Mouse (Mus musculus): Measurements from ENCODE around the gene Dnajc10.

Gene Dnajc10

DNA sequence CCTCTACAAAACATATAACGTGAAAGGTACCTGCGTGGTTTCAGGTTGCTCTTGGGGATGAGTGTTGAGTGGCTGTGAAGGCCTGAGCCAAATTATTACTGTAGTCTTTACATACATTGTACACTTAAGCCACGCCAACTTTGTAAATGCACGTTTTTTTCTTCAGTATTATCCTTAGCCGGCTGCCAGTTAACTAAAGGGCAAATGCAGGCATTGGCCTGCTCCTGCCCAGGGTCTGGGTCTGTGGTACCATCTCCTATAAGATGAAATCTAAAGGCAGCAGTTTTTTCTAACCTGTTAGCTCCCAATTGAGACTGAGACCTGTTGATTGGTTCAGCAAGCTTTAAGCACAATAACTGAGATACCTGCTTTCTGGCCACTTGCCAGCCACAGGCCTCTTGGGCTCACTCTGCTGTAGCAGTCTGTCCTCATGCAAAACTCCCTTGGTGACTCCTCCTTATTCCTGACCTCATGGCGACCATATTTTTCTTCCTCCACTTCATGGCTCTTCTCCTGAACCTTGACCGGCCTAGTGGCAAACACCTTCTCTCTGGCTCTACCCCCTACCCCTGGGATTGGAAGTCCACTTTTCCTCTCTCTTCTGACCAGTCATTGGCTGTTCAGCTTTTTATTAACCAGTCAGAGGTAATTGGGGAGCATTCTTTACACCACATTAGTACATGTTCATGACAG lies 13.8 kb downstream of the Dnajc10 start:
- no peak for DNase-seq (ENCODE audit: extremely low read depth, low read depth)

DNA sequence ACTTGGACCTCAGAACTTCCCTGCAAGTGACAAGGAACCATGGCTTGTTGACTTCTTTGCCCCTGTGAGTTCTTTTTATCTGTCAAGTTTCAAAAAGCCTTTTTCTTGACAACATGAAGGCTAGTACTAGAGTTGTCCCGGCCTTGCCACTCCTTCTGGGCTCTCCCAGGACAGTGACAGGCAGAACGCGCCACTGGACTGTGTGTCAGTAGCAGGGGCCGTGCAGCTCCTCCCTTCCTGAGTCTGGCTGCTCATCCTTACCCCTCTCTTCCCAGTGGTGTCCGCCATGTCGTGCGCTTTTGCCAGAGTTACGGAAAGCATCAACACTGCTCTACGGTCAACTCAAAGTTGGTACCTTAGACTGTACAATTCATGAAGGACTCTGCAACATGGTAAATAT lies 25.3 kb downstream of the Dnajc10 start:
- no peak for DNase-seq (ENCODE audit: extremely low read depth, low read depth)

DNA sequence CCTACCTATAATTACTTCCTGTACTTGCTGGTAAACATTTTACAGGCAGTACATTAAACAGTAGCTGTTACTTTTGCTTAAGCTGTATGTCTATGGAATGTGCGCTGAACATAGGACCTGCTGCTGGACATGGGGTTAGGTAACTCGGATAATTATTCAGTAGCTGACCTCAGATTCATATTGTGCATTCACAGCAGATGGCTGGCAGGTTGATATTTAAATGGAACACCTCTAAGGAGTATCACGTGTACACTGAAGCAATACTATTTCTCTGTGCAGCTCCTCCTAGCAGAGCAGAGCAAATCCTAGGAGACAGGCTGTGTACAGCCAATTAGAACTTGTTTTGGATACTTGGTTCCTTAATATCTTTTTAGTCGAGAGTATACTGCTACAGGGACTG lies 39.3 kb downstream of the Dnajc10 start:
- DNase-seq (ENCODE audit: extremely low read depth, low read depth) = no peak

DNA sequence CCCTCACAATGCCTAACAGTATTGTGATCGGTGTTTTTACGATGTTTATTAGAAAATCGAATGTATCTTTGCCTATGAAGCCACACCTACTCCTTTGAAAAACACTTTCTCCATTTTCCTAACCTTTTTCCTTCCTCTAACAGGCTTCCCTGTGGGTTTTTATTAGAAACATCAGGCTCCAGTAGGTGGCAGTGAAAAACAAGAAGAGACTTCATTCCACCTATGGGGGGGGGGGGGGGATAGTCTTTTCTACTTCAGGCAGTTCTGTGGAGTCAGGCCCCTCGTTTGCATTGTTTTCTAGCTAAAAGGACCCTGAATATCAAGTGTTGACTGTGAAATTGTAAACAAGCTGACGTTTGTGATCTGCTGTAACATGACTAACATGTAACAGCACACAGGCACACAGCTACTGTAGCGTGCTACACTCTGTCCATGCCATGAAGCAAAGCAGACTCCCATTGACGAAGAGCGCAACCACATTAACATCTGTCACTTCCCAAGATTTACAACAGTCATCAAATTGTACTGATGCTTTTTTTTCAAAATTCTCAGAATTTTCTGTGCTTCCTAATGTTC lies 41.5 kb downstream of the Dnajc10 start:
- no peak for DNase-seq (ENCODE audit: extremely low read depth, low read depth)

DNA sequence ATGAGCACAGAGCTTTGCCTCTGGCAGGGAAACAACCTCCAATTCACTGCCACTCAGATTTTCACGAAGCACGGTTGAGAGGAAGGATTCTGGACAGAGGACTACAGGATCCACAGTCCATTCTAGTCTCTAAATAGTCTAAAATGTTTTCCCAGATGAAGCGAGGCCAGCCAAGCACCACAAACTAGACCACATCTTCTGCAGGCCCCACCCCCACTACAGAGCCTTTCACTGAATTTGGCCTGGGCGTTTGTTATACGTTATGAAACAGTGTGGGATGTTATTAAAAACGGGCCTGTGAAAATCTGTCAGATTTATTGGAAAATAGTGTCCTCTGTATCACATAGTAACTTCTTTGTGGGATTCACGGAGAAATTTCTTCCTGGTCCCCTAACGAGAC lies 56.2 kb downstream of the Dnajc10 start:
- no peak for DNase-seq (ENCODE audit: extremely low read depth, low read depth)

DNA sequence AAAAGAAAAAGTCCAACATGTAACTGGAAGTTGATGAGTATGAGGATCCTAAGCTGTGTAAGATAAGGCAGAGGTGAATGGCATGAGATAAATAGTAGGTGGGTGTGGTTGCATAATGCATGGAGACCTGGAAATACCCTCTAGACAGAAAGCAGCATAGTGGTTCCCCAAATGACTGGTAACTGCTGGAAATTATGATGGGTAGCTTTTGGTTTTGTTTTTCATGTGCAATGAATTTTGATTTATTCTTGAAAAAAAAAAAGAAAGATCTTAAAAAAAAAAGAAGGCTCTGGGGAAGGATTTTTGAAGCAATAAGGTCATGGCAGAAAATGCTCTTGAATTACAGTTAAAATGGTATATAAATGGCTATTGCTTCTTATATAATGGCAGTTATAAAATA lies 59.6 kb downstream of the Dnajc10 start:
- DNase-seq (ENCODE audit: extremely low read depth, low read depth) = no peak

DNA sequence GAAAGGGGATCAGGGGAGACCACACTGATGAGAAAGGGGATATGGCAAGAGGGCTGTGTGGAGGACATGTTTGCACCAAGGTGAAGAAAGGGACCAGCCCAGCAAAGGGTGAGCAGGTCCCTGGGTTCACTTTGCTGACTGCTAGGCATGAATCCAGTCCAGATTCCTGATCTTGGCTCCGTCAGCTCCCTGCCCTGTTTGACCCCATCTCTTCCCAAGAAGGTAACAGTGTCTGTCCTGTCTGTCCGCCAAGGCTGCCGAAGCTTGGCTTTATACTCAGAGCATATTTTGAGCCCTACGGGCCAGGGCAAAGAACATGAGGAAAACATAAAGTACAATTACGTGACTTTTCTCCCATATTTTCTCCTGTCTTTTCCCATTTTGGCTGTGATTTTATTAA lies 64.6 kb downstream of the Dnajc10 start:
- DNase-seq (ENCODE audit: extremely low read depth, low read depth) = no peak

DNA sequence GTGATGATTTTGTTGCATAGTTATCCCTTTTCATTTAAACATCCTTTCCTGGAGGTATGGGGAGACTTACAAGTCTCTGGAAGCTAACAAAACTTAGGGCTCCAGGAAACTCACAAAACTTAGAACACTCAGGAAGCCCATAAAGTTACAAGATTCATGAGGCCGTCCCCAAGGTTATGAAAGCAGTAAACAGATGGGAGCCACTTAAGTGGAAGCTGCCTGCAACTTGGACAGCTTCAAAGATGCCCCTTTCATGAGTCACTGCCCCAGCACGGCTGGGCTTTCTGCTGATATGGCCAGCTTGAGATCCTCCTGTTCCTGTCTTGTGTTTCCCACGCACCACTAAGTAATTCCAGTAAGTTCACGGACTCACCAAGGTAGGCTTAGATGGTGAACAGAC lies 69.2 kb downstream of the Dnajc10 start:
- DNase-seq (ENCODE audit: extremely low read depth, low read depth) = no peak

DNA sequence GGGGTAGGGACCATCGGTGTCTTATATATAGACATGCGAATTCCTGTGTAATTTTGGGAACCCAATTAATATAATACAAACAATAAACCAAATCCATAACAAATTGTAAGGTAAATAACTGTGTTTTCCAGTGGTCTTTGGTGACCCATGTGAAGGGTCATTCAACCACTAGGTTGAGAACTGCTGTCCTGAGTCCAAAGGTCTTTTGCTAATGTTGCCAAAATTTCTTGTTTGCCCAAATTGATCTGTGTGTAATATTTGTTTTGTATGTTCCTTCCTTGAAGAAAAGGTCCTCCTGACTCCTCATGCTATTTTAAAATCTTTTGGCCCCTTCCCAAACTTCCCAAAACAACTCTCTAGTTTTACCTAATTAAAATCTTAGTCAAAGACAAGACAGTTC lies 71.0 kb downstream of the Dnajc10 start:
- DNase-seq (ENCODE audit: extremely low read depth, low read depth) = no peak

DNA sequence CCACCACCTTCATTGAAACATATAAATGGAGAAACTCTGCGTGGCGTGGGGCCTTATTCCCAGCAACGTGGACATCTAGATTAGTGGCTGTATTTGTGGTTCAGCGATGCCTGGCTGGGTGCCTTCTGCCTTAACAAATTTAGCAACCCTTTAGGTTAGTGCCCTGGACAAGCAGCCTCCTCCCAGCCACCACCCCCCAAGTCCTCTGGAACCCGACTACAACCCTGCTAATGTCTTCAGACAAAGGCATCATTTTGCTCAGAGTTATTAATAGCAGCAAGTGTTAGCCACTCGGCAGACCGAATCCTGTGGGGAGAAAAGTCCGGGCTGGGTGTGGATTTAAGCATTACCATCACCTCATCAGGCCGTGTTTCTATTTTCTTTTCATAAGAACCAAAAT lies 72.4 kb downstream of the Dnajc10 start:
- DNase-seq (ENCODE audit: extremely low read depth, low read depth) = no peak

DNA sequence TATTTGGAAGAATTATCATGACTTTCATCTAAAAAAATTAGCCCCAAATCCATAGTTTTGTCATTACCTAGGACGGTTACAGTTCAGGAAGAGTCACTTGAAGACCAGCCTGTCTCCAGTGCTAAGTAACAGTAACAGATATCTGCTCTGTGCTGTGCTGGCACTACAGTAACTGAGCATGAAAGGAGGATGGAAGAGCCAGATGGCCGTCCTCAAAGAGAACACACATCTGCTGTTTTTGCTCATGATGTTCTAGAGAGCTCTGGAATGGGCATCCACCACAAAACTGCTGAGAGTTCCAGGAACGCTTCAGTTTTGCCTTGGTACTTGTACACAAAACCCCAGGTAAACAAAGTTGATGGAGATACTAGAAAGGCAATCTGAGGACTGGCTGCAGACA lies 73.1 kb downstream of the Dnajc10 start:
- DNase-seq (ENCODE audit: extremely low read depth, low read depth) = no peak

DNA sequence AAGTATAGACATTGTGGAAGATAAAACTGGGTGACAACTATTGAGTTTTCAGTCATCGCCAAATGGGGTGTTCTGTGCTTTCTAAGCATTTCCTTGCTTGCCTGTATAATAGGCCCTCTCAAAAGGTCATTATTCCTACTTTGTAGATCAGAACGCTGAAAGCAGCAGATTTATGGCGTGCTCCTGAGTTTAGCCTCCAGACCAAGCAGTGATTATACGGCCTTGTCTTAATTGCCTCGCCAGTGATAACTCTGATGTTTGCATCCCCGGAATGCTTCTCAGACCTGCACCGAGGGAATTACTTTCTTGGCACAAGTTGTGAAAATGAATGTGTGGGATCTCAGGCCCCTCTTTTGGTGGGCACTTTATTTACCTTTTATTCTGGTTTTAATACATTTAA lies 80.8 kb downstream of the Dnajc10 start:
- DNase-seq (ENCODE audit: extremely low read depth, low read depth) = no peak

DNA sequence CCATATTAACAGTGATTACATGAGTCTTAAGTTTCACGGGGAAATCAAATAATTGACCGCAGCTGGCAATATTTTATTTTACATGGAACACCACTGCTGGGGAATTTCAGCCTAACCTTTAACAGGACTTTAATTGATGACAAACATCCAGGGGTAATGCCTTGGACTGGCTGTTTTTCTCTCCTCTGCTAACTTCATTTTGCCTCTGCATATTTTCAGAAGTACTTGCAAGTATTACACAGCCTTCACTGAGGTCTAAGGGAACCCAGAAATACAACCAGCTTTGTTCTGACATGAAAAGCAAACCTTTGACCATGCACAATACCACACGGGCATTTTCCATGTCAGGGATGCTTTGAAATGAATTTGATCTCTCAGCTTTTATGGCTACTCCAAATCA lies 81.6 kb downstream of the Dnajc10 start:
- DNase-seq (ENCODE audit: extremely low read depth, low read depth) = no peak

DNA sequence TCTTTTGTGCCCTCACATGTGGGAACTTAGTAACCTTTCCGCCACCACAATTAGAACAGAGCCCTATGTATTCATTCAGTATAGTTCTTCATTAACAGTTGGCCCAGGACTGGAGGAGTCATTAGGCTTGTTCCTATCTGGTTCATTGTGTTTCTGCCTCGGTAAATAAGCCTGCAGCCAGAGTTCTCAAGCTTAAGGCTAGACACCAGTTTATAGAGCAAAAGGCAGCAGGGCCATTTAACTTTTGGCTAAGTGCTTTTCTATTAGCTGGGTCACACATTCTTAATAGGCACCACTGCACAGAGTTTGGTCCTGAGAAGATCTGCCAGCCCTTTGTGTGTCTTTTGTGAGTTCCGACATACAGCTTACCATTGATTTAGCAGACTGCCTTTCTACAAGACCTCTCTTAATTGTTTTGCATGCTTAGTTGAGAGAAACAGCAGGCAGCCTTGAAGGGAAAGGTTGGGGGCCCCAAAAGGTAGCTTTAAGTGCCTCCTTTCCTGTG lies 83.4 kb downstream of the Dnajc10 start:
- no peak for DNase-seq (ENCODE audit: extremely low read depth, low read depth)
